Mouse (Mus musculus) 3134 (cell line): ENCODE results near the gene Trim47.

ENCODE experiments used
- DNase-seq: peaks from one replicate; pipeline ENCODE4 v3.0.0-alpha.2; 2011; ENCODE audit warnings: low spot score; ENCODE audit not compliant: insufficient read length; ENCODE audit errors: extremely low read depth

Trim47 gene

GRCm38 (mm10) chr11:116127156-116127980, at the start of gene Trim47:
Gene Trim47, minus strand, starts transcription at chr11:116127210.
- DNase-seq, result no peak

- no peak for DNase-seq
These were observed 49.0 kb upstream of the Trim47 start for GRCm38 (mm10) chr11:116176010-116176409.

- DNase-seq, result no peak
These were observed 47.9 kb upstream of the Trim47 start for GRCm38 (mm10) chr11:116174775-116175448.

GRCm38 (mm10) chr11:116171959-116172358, 44.9 kb upstream of the Trim47 start:
- no peak for DNase-seq

- no peak for DNase-seq
These were observed 43.2 kb upstream of the Trim47 start for GRCm38 (mm10) chr11:116170003-116170800.

- DNase-seq, result no peak
These were observed 42.2 kb upstream of the Trim47 start for GRCm38 (mm10) chr11:116169214-116169613.

GRCm38 (mm10) chr11:116167884-116168439, 41.0 kb upstream of the Trim47 start, which contains the start of gene Fbf1:
Gene Fbf1, minus strand, starts transcription at chr11:116168166.
- peak; percentile 95 for DNase-seq

GRCm38 (mm10) chr11:116167232-116167631, 40.2 kb upstream of the Trim47 start:
- DNase-seq, result peak; percentile 55

GRCm38 (mm10) chr11:116163002-116163401, 36.0 kb upstream of the Trim47 start:
- no peak for DNase-seq

- no peak for DNase-seq
These were observed 35.1 kb upstream of the Trim47 start for GRCm38 (mm10) chr11:116162146-116162545.

- DNase-seq, result no peak
These were observed 34.3 kb upstream of the Trim47 start for GRCm38 (mm10) chr11:116161312-116161711.

- DNase-seq, result no peak
These were observed 23.9 kb upstream of the Trim47 start for GRCm38 (mm10) chr11:116150960-116151359.

GRCm38 (mm10) chr11:116149341-116149740, 22.3 kb upstream of the Trim47 start:
- no peak for DNase-seq

- DNase-seq, result no peak
These were observed 21.8 kb upstream of the Trim47 start for GRCm38 (mm10) chr11:116148761-116149221.

GRCm38 (mm10) chr11:116146294-116146985, 19.4 kb upstream of the Trim47 start:
- no peak for DNase-seq

- no peak for DNase-seq
These were observed 18.7 kb upstream of the Trim47 start for GRCm38 (mm10) chr11:116145481-116146293.

GRCm38 (mm10) chr11:116143468-116143867, 16.5 kb upstream of the Trim47 start:
- DNase-seq, result no peak

GRCm38 (mm10) chr11:116142211-116142991, 15.4 kb upstream of the Trim47 start:
- peak; percentile 65 for DNase-seq
